Comparison of ENCODE assay signal across 24 mouse cellular contexts in genomic region chr11:32445135-32445534, GRCm38 (mm10). TPM values are rescaled to one million over a fixed set of nuclear protein-coding genes. Genes with fewer than 3 reads are reported as not detected.
A peak's percentile ranks its signal among the peaks of the same experiment; 100 is the strongest.
DNase-seq lines count a peak whose midpoint lies in the region; ATAC-seq and TF ChIP-seq lines count a peak whose summit lies in the region.
"Had no signal": no experiment of that assay in that cellular context is flagged by ENCODE, and none has a peak within 500 bp of the region (broad histone marks: within the 10 kb centered on the region; RNA-seq: fewer than 3 reads in every experiment).

No protein-coding gene starts in this region.

- H3K9ac ChIP-seq in ES-E14 (ENCODE audit: insufficient read depth, low read depth, low read length, poor library complexity, severe bottlenecking) = no peak overlapping the region
- H3K9ac ChIP-seq in forebrain, embryonic 13.5 days = no peak overlapping the region
- H3K9ac ChIP-seq: embryonic facial prominence, embryonic 13.5 days; embryonic facial prominence, embryonic 15.5 days; forebrain, embryonic 12.5 days; forebrain, embryonic 15.5 days; forebrain, postnatal 0 days had no signal

- H3K9me3 ChIP-seq in heart, embryonic 10.5 days = no peaks in the 10 kb centered on the region
- H3K9me3 ChIP-seq in ES-E14 (ENCODE audit: control insufficient read depth, insufficient read depth, low read depth, low read length) = no peaks in the 10 kb centered on the region
- H3K9me3 ChIP-seq in forebrain, embryonic 13.5 days (replicated peaks) = no peaks in the 10 kb centered on the region
- H3K9me3 ChIP-seq: embryonic facial prominence, embryonic 13.5 days; embryonic facial prominence, embryonic 15.5 days; forebrain, embryonic 10.5 days; forebrain, embryonic 12.5 days; forebrain, embryonic 15.5 days had no signal

- H3K27me3 ChIP-seq in heart, embryonic 10.5 days (ENCODE audit: insufficient read depth, poor library complexity, severe bottlenecking) = no peaks in the 10 kb centered on the region
- 0 out of 2 replicates have a peak, but pooled peaks cover 6% of the 10 kb centered on the region for H3K27me3 ChIP-seq in forebrain, embryonic 13.5 days
- H3K27me3 ChIP-seq: embryonic facial prominence, embryonic 13.5 days; embryonic facial prominence, embryonic 15.5 days; forebrain, embryonic 15.5 days; Patski had no signal

- 47% methylated on average over 1 of the region's 1 CpGs for WGBS in heart, embryonic 10.5 days
- WGBS in forebrain, embryonic 13.5 days = 81% methylated on average over 1 of the region's 1 CpGs

- in situ Hi-C loops in ES-E14 (cut with MboI; ENCODE audit: low sequenced_read_pairs in 2 of 2, unreplicated experiment in 2 of 2) = no loop called here

- H3K27ac ChIP-seq in heart, embryonic 10.5 days = no peak overlapping the region
- H3K27ac ChIP-seq in ES-E14 (ENCODE audit: insufficient read depth, low read depth, low read length, poor library complexity, severe bottlenecking) = no peak overlapping the region
- H3K27ac ChIP-seq in forebrain, embryonic 13.5 days = no peak overlapping the region
- H3K27ac ChIP-seq: embryonic facial prominence, embryonic 13.5 days; embryonic facial prominence, embryonic 15.5 days; forebrain, embryonic 10.5 days; forebrain, embryonic 12.5 days; forebrain, embryonic 15.5 days had no signal

- ATAC-seq in activated CD4-positive, CD25-positive, alpha-beta regulatory T cell, adult 4 months = no peak
- no peak for ATAC-seq in forebrain, embryonic 13.5 days
- ATAC-seq: forebrain, embryonic 15.5 days; forebrain, postnatal 0 days; Patski had no signal

- H3K4me2 ChIP-seq in forebrain, embryonic 13.5 days = no peak overlapping the region
- H3K4me2 ChIP-seq: embryonic facial prominence, embryonic 13.5 days; embryonic facial prominence, embryonic 15.5 days; forebrain, embryonic 12.5 days; forebrain, embryonic 15.5 days had no signal

- H3K36me3 ChIP-seq in heart, embryonic 10.5 days = no peaks in the 10 kb centered on the region
- H3K36me3 ChIP-seq in ES-E14 (ENCODE audit: control insufficient read depth, insufficient read depth, low read length, poor library complexity, severe bottlenecking) = no peaks in the 10 kb centered on the region
- H3K36me3 ChIP-seq in forebrain, embryonic 13.5 days (ENCODE audit: poor library complexity, severe bottlenecking) = no peaks in the 10 kb centered on the region
- H3K36me3 ChIP-seq: embryonic facial prominence, embryonic 13.5 days; embryonic facial prominence, embryonic 15.5 days; forebrain, embryonic 10.5 days; forebrain, embryonic 12.5 days; forebrain, embryonic 15.5 days had no signal

- no peaks in the 10 kb centered on the region for H3K4me1 ChIP-seq in heart, embryonic 10.5 days
- no peaks in the 10 kb centered on the region for H3K4me1 ChIP-seq in ES-E14 (ENCODE audit: control insufficient read depth in 2 of 2, insufficient read depth in 2 of 2, low read length in 2 of 2, poor library complexity in 1 of 2)
- H3K4me1 ChIP-seq in forebrain, embryonic 13.5 days = peaks cover 7% of the 10 kb centered on the region
- H3K4me1 ChIP-seq: embryonic facial prominence, embryonic 13.5 days; embryonic facial prominence, embryonic 15.5 days; forebrain, embryonic 12.5 days; forebrain, embryonic 15.5 days had no signal

- H3K4me3 ChIP-seq in heart, embryonic 10.5 days = no peak overlapping the region
- H3K4me3 ChIP-seq in ES-E14 (ENCODE audit: insufficient read depth in 1 of 2, low read depth in 1 of 2, low read length in 2 of 2, poor library complexity in 1 of 2, severe bottlenecking in 1 of 2) = no peak overlapping the region
- H3K4me3 ChIP-seq in forebrain, embryonic 13.5 days = no peak overlapping the region
- H3K4me3 ChIP-seq: embryonic facial prominence, embryonic 13.5 days; embryonic facial prominence, embryonic 15.5 days; erythroblast, embryonic 14.5 days; forebrain, embryonic 10.5 days; forebrain, embryonic 12.5 days; forebrain, embryonic 15.5 days had no signal

- peak; percentile 44 for DNase-seq in heart, adult 11 months
- DNase-seq in heart, embryonic 10.5 days (ENCODE audit: low spot score) = no peak
- DNase-seq in ES-E14 (ENCODE audit: low read depth, low spot score) = no peak
- DNase-seq: adrenal gland, adult 2 months; adrenal gland, postnatal 10 days; adrenal gland, postnatal 25 days; B cell, adult 2 months; cerebellum, adult 11 months; cerebellum, adult 18-20 months; cerebellum, adult 8-10 months; cerebellum, adult 9-11 months; cerebellum, postnatal 14 days; cerebellum, postnatal 36 days; embryo, embryonic 11 days; forebrain, postnatal 0 days had no signal

TF ChIP-seq in ES-E14, 5 proteins besides CTCF, POLR2A, EP300 and RAD21:
- TF ChIP-seq HCFC1 (IDR thresholded peaks at IDR 0.05; ENCODE audit: borderline replicate concordance, insufficient read depth, low read length) (no peak), CHD2 (IDR thresholded peaks at IDR 0.05; ENCODE audit: low read depth, low read length) (no peak), ZNF384 (IDR thresholded peaks at IDR 0.05; ENCODE audit: low read depth, low read length) (peak; percentile 87), MAFK (IDR thresholded peaks at IDR 0.05; ENCODE audit: insufficient read depth, low read depth, low read length) (no peak), ZC3H11A (IDR thresholded peaks at IDR 0.05; ENCODE audit: borderline replicate concordance, low read depth, low read length) (no peak)
TF ChIP-seq in ES-E14: peak in this region for 1.

RNA-seq across cellular contexts. Expression of gene Ubtd2, which starts 10.0 kb away (rescaled TPM):
- 31.2 and 46.7 TPM in 2 replicates for polyA plus RNA-seq in heart, embryonic 10.5 days (2016; fragmentation: Nextera tagmentation; extraction: Ambion mirVana)
- total RNA-seq in ES-E14 (2012; rRNA removed) = 15.2 and 18.3 TPM in 2 replicates
- polyA plus RNA-seq in activated CD4-positive, CD25-positive, alpha-beta regulatory T cell, adult 4 months (2017; shearing (Covaris generic)) = 1 to 10 TPM; 2.3 to 3.1 TPM
- 59.4 and 60.4 TPM in 2 replicates for polyA plus RNA-seq in forebrain, embryonic 13.5 days (2015; fragmentation: Nextera tagmentation; extraction: Ambion mirVana)
